Mouse (Mus musculus): ENCODE results near the gene Sp6.

GRCm38 (mm10) chr11:97050216-97050943 is 37.2 kb downstream of the Sp6 start, which contains the start of gene Osbpl7:
- peak; percentile 47 for TF ChIP-seq CTCF (IDR thresholded peaks at IDR 0.05; ENCODE audit: low read depth, low read length)
- TF ChIP-seq POLR2A (IDR thresholded peaks at IDR 0.05; ENCODE audit: extremely low read depth, insufficient read depth, low read length), result 0 out of 2 replicates have a peak, but pooled peaks have one; percentile 30
